Mouse (Mus musculus) kidney, adult 2 months (tissue): Measurements from ENCODE around the gene Nell1. TPM values are rescaled to one million over a fixed set of nuclear protein-coding genes. Genes with fewer than 3 reads are reported as not detected.

ENCODE experiments used
- DNase-seq: peaks from one replicate; pipeline ENCODE4 v3.0.0; 2021
- H3K27ac ChIP-seq: fragments of 200-500 bp; 2 replicates; pipeline ENCODE4 v1.5.1; 2012; ENCODE audit warnings: low read depth, low read length, control low read depth, inconsistent platforms; ENCODE audit not compliant: insufficient read depth
- H3K27me3 ChIP-seq: fragments of 200-500 bp; replicated peaks from 2 replicates; pipeline ENCODE4 v1.6.1; 2012; ENCODE audit warnings: mild to moderate bottlenecking, moderate library complexity, low read length, inconsistent platforms; ENCODE audit not compliant: control insufficient read depth, insufficient read depth
- H3K36me3 ChIP-seq: fragments of 200-500 bp; 2 replicates; pipeline ENCODE4 v1.6.1; 2012; ENCODE audit warnings: mild to moderate bottlenecking, moderate library complexity, low read length, inconsistent platforms; ENCODE audit not compliant: control insufficient read depth, insufficient read depth
- H3K4me1 ChIP-seq: fragments of 200-500 bp; 2 replicates; pipeline ENCODE4 v1.6.1; 2011; ENCODE audit warnings: low read length; ENCODE audit not compliant: control insufficient read depth, insufficient read depth
- H3K4me3 ChIP-seq: fragments of 200-500 bp; 2 replicates; pipeline ENCODE4 v1.5.1; 2011; ENCODE audit warnings: mild to moderate bottlenecking, low read depth, low read length, control low read depth; ENCODE audit not compliant: insufficient read depth
- CTCF ChIP-seq: fragments of 200-500 bp; conservative IDR thresholded peaks from 2 replicates; pipeline ENCODE4 v1.5.1; 2011; ENCODE audit warnings: low read depth, mild to moderate bottlenecking, control low read depth, low read length, moderate library complexity, mixed read lengths; ENCODE audit not compliant: insufficient read depth, insufficient read length
- POLR2A ChIP-seq: fragments of 200-500 bp; IDR thresholded peaks from one replicate; pipeline ENCODE4 v1.6.1; 2011; ENCODE audit warnings: low read depth, low read length, control low read depth
- WGBS: fragments of 180-500 bp; shearing (Covaris S2); methylation state at CpG from one replicate; pipeline ENCODE4 v1.1.7; 2018; 5-methylcytosine and 5-hydroxymethylcytosine counted together
- polyA plus RNA-seq: library from polyadenylated mRNA; depleted of rRNA; stranded (reverse); fragments of >200 nt; gene quantifications from 2 replicates; pipeline ENCODE4 v1.2.3, GENCODE M21; 2012

The Nell1 gene
- polyA plus RNA-seq, 1 experiment: not detected

DNA sequence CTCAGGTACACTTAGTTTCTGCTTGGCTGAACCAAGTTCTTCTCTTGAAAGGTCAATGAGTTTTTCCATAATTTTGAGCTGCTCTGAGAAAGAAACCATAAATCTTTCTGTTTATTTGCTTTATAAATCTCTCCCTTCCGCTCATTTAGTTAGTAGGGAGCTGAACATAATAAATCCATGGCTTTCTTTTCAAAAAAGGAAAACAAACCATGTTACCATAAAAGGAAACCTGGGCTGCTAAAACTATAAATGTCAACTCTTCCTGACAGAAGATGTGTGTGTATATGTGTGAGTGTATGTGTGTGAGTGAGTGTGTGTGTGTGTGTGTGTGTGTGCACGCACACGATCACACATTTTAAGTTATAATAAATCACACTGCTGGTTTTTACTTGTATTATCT, 320.8 kb downstream of the Nell1 start:
- Histone ChIP-seq H3K4me3 (no peak overlapping the region), H3K36me3 (no peaks in the 10 kb centered on the region), H3K27ac (no peak overlapping the region), H3K27me3 (no peaks in the 10 kb centered on the region), H3K4me1 (no peaks in the 10 kb centered on the region)
- 42% methylated on average over 3 of the region's 3 CpGs for WGBS
- DNase-seq: no peak
- TF ChIP-seq POLR2A (no peak), CTCF (no peak)

DNA sequence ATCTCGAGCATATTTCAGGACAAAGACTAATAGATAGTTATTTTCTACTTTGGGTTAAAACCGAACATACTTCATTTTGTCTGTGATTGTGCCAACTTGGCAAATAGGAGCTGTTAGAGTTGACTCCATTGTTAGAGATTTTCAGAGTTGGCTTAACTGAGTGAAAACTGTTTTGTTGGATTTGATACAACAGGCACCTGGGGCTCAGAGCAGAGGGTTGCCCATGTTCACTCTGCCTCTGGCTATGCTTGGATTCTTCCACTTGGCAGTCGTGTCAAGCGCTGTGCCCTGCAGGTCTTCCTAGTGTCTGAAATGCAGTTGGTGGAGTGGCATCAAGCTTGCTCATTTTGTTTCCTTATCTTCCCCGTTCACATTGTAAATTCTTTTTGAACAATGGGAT, 363.6 kb downstream of the Nell1 start:
- Histone ChIP-seq H3K27me3 (no peaks in the 10 kb centered on the region), H3K27ac (no peak overlapping the region), H3K4me1 (no peaks in the 10 kb centered on the region), H3K4me3 (no peak overlapping the region), H3K36me3 (no peaks in the 10 kb centered on the region)
- WGBS: 82% methylated on average over 5 of the region's 5 CpGs
- no peak for TF ChIP-seq CTCF
- no peak for TF ChIP-seq POLR2A
- DNase-seq: no peak

GRCm38 (mm10) chr7:50338757-50339156, 364.1 kb downstream of the Nell1 start:
- DNase-seq: no peak
- 76% methylated on average over 5 of the region's 5 CpGs for WGBS
- H3K27ac ChIP-seq: no peak overlapping the region
- TF ChIP-seq CTCF: no peak
- TF ChIP-seq POLR2A: no peak
- H3K4me3 ChIP-seq: no peak overlapping the region
- no peaks in the 10 kb centered on the region for H3K4me1 ChIP-seq
- H3K27me3 ChIP-seq: no peaks in the 10 kb centered on the region
- no peaks in the 10 kb centered on the region for H3K36me3 ChIP-seq

- TF ChIP-seq POLR2A: no peak
- TF ChIP-seq CTCF: no peak
- Histone ChIP-seq H3K36me3 (no peaks in the 10 kb centered on the region), H3K4me1 (no peaks in the 10 kb centered on the region), H3K27ac (no peak overlapping the region), H3K27me3 (no peaks in the 10 kb centered on the region), H3K4me3 (no peak overlapping the region)
- 20% methylated on average over 2 of the region's 2 CpGs for WGBS
- no peak for DNase-seq
Observed at GRCm38 (mm10) chr7:50351564-50351963, 376.9 kb downstream of the Nell1 start.

GRCm38 (mm10) chr7:50357213-50357612, 382.5 kb downstream of the Nell1 start:
- Histone ChIP-seq H3K4me3 (no peak overlapping the region), H3K27me3 (no peaks in the 10 kb centered on the region), H3K27ac (no peak overlapping the region), H3K4me1 (no peaks in the 10 kb centered on the region), H3K36me3 (no peaks in the 10 kb centered on the region)
- TF ChIP-seq CTCF: no peak
- TF ChIP-seq POLR2A: no peak
- WGBS: 3% methylated on average over 2 of the region's 2 CpGs
- no peak for DNase-seq

DNA sequence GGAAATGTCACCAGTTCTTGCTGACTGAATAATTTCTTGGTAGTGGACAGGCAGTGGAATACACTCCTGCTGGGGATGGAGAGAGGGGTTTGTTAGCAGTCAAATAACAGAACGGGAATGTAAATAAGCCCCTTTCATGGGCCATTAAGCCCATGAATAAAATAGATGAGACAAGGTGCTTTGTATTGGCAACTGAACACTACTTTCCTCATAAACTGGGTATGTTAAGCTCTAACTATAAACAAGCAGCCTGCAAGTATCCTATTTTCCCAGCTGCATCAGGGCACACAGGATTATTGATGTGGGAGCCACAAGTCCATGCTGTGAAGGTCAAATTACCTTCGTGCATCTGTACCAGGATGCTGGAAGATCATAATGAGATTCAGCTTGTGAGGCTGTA, 387.4 kb downstream of the Nell1 start:
- no peak for DNase-seq
- no peak for TF ChIP-seq CTCF
- TF ChIP-seq POLR2A: no peak
- Histone ChIP-seq H3K4me3 (no peak overlapping the region), H3K27me3 (no peaks in the 10 kb centered on the region), H3K36me3 (no peaks in the 10 kb centered on the region), H3K27ac (no peak overlapping the region), H3K4me1 (no peaks in the 10 kb centered on the region)
- WGBS: 12% methylated on average over 2 of the region's 2 CpGs

GRCm38 (mm10) chr7:50374876-50375275, 400.2 kb downstream of the Nell1 start:
- Histone ChIP-seq H3K27me3 (no peaks in the 10 kb centered on the region), H3K27ac (no peak overlapping the region), H3K4me1 (no peaks in the 10 kb centered on the region), H3K36me3 (no peaks in the 10 kb centered on the region), H3K4me3 (no peak overlapping the region)
- DNase-seq: no peak
- 87% methylated on average over 4 of the region's 4 CpGs for WGBS
- TF ChIP-seq CTCF (no peak), POLR2A (no peak)

GRCm38 (mm10) chr7:50410421-50410820, 435.8 kb downstream of the Nell1 start:
- no peaks in the 10 kb centered on the region; the same call in 1 of the 2 replicates for H3K27me3 ChIP-seq
- H3K4me1 ChIP-seq: no peaks in the 10 kb centered on the region
- no peak overlapping the region for H3K27ac ChIP-seq
- H3K36me3 ChIP-seq: no peaks in the 10 kb centered on the region
- no peak for DNase-seq
- TF ChIP-seq POLR2A (no peak), CTCF (no peak)
- H3K4me3 ChIP-seq: no peak overlapping the region
- 60% methylated on average over 2 of the region's 2 CpGs for WGBS
